Mouse (Mus musculus) lung, adult 2 months (tissue): Measurements from ENCODE around the gene Pacsin2. TPM values are rescaled to one million over a fixed set of nuclear protein-coding genes. Genes with fewer than 3 reads are reported as not detected.

ENCODE experiments used
- DNase-seq: peaks from one replicate; pipeline ENCODE4 v3.0.0; 2022
- H3K4me1 ChIP-seq: fragments of 200-500 bp; 2 replicates; pipeline ENCODE4 v1.6.1; 2011; ENCODE audit warnings: low read length; ENCODE audit not compliant: control insufficient read depth, insufficient read depth
- H3K4me3 ChIP-seq: fragments of 200-500 bp; replicated peaks from 2 replicates; pipeline ENCODE3; 2011; ENCODE audit warnings: low read depth, mild to moderate bottlenecking, control low read depth, low read length; ENCODE audit errors: extremely low read depth
- CTCF ChIP-seq: fragments of 200-500 bp; IDR thresholded peaks from 2 replicates; pipeline ENCODE4 v1.5.1; 2011; ENCODE audit warnings: mild to moderate bottlenecking, low read length, control low read depth; ENCODE audit not compliant: insufficient read depth
- POLR2A ChIP-seq: fragments of 200-500 bp; IDR thresholded peaks from 2 replicates; pipeline ENCODE4 v1.6.1; 2011; ENCODE audit warnings: low read depth, mild to moderate bottlenecking, control low read depth, low read length, borderline replicate concordance; ENCODE audit errors: extremely low read depth
- WGBS: fragments of 180-500 bp; shearing (Covaris S2); methylation state at CpG from one replicate; pipeline ENCODE4 v1.1.7; 2018; 5-methylcytosine and 5-hydroxymethylcytosine counted together
- polyA plus RNA-seq: library from polyadenylated mRNA; depleted of rRNA; stranded (reverse); fragments of >200 nt; gene quantifications from 2 replicates; pipeline ENCODE4 v1.2.3, GENCODE M21; 2012; rRNA removed

Gene Pacsin2
- polyA plus RNA-seq, 1 experiment, result 85.2 TPM

DNA sequence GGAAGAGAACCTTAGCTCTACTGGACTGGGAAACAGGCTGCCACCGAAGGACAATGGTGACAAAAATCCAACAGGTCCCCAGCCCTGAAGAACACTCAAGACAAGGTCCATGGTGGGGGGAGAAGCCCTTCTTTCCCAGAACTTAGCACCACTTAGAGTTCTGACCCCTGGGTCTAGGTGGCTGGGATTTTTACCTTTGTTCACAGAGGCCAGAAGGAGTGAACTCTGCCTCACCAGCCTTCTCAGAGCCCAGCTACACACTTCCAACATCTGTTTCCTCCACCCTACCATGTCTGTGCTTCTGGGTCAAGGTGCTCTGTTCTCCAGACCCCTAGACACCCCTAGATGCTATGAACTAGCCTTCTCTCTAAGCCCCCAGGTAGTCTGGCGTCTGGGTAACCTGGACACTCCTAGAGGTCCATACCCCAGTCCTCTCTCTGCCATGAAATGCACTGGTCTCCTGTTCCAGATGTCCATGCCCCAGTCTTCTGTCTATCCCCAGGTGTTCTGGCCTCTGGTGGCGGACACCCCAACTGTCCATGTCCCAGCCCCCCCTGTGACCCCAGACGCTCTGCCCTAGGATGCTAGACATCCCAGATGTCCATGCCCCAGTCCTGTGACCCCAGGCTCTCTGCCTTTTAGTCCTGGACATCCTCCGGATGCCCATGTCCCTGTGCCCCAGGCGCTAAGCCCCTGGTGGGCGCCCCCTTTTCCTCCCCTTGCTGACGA, 115.0 kb downstream of the Pacsin2 start:
- peaks cover 5% of the 10 kb centered on the region; the same call in 1 of the 2 replicates for H3K4me1 ChIP-seq
- no peak for DNase-seq
- H3K4me3 ChIP-seq, result peak overlapping the region; percentile 72
- TF ChIP-seq POLR2A (no peak), CTCF (no peak)
- 8% methylated on average over 8 of the region's 8 CpGs for WGBS

DNA sequence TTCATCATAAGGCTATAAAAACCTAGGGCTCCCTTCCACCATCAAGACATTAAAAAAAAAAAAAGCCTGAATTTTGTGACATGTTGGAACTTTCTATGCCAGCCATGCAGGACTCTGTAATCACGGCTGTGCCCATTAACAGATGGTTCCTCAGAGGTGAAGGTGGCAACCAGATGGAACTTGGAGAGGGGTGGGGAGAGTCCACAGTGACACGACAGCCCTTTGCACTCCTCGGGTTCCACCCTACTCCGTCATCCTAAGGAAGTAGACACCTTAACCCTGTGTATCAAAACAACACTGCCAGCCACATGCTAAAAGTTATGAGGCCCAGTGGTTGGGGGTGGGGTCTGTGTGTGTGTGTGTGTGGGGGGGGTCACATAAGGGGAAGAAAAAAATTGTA, 115.7 kb downstream of the Pacsin2 start:
- H3K4me3 ChIP-seq, result peak overlapping the region; percentile 2
- H3K4me1 ChIP-seq, result peaks cover 9% of the 10 kb centered on the region; the same call in 1 of the 2 replicates
- TF ChIP-seq CTCF, result no peak
- TF ChIP-seq POLR2A, result no peak
- 30% methylated on average over 4 of the region's 4 CpGs for WGBS
- no peak for DNase-seq

DNA sequence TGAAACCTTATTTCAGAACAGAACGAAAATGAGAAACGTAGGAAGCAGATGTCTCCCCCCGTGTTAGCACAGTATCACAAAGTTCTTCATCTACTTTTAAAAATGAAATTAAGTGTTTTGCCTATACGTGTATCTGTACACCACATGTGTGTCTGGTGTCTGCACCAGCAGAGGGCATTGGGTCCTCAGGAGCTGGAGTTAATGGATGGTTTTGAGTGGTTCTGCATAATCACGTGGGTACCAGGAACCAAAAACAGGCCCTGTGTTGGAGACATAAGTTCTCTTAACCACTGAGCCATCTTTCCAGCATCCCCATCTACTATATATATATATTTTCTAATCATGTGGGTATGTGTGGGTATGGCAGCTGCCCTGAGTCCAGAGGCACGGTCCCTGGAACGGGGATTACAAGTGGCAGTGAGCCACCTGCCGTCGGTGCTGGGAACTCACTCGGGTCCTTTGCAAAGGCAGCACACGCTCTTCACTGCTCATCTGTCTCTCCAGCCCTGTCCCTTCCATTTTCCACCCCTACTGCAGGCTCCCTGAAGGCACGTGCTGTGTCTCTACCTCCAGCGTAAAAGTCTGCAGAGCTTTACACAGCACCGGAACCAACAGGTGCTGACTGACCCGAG, 118.4 kb downstream of the Pacsin2 start:
- WGBS, result 95% methylated on average over 15 of the region's 15 CpGs
- no peak overlapping the region for H3K4me3 ChIP-seq
- DNase-seq, result no peak
- no peak for TF ChIP-seq POLR2A
- TF ChIP-seq CTCF, result no peak
- peaks cover 7% of the 10 kb centered on the region; the same call in 1 of the 2 replicates for H3K4me1 ChIP-seq

DNA sequence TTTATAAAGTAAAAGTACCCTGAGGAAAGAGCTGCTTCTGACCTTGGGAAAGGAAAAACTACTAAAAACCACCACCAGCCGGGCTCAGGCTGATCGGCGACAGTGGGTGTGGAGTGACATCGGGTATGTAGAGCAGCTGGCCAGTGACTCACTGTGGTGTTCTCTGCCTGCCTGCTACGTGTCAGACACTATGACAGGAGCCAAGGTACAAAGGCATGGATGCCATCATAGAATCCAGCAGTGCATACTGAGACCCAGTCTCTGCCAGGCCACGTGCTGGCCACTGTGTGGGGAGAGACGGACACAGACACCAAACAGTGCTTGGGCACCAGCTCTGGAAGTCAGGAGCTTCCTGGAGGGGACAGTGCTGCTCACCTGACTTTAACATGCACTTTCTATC, 119.5 kb downstream of the Pacsin2 start:
- DNase-seq, result no peak
- 0 out of 2 replicates have a peak, but pooled peaks cover 6% of the 10 kb centered on the region for H3K4me1 ChIP-seq
- no peak overlapping the region for H3K4me3 ChIP-seq
- no peak for TF ChIP-seq CTCF
- no peak for TF ChIP-seq POLR2A
- WGBS, result 55% methylated on average over 7 of the region's 7 CpGs

DNA sequence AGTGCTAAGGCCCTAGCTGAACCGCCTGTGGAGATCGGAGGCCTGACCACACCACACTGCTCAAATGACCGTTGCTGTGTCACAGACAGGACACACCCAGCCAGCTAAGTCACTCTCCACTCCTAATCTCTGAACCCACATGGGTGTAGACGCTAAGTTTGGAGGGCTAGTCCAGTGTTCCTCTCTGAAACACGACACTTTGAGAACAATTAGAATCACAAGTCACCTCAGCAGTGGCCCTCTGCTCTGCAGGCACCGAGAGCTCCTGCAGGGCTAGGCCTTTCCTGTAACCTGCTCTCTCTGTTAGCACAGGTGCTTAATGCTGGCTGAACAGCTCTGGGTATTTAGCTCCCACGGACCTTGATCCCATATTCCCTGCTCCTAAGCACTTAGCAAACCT, 120.2 kb downstream of the Pacsin2 start:
- H3K4me1 ChIP-seq, result peaks cover 8% of the 10 kb centered on the region
- no peak for DNase-seq
- WGBS, result 52% methylated on average over 7 of the region's 7 CpGs
- H3K4me3 ChIP-seq, result no peak overlapping the region
- TF ChIP-seq POLR2A, result no peak
- no peak for TF ChIP-seq CTCF

DNA sequence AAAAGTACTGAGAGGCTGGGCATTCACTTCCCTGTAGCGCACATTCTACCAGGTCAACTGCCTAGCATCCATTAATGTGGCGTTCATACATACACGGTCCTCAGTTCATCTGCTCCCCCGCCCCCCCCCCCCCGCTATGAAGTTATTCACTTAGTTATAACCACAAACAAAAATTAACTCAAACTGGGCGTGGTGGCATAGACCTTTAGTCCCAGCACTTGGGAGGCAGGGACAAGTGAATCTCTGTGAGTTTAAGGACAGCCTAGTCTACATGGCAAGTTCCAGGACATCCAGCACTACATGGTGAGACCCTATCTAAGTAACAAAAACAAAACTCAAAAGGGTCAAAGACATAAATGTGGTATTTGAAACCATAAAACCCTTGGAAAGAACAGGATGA, 125.5 kb downstream of the Pacsin2 start:
- WGBS, result 74% methylated on average over 6 of the region's 6 CpGs
- TF ChIP-seq POLR2A (no peak), CTCF (no peak)
- no peak overlapping the region for H3K4me3 ChIP-seq
- H3K4me1 ChIP-seq, result peaks cover 9% of the 10 kb centered on the region
- DNase-seq, result no peak

DNA sequence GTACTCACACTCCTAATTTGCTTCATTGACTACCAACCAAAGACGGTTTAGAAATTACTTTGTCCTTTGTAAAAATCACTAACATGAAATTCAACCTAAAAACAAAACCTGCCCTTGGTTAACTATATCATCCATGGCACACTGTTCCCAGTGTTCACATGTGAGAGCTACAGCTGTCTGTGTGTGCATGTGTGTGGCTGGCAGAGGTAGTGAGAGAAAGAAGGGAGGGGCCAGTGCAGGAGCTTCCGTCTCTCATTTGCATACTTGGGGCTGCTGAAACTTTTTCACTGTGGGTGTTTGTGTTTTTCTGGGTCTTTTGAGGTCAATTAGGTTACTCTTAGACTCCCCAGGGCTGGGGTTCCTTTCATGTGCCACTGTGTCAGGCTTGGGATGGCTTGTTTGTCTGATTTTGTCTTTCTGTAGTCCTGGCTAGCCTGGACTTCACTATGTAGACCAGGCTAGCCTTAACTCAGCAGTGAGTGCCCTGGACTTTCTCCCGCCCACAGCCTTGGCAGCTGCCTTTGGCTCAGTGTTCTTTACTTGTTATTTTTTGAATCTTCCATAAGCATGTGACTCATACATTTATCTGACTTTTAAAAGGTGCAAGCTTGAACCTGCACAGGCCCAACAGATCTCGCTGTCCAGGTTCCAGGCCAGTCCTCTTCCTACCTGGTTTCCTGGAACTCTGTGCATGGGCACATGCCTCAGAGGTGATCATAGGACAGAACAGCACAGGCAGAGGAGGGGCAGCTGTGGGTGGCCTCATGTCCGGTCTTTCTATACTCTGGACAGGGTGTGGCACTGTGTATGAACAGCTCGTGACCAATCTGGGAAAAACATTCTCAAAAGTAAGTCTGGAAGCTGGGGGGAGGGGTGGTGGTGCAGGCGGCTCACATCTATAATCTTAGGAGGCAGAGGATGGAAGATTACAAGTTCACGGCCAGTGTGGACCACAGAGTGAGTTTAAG, 126.2 kb downstream of the Pacsin2 start:
- TF ChIP-seq CTCF, result no peak
- no peak for TF ChIP-seq POLR2A
- Histone ChIP-seq H3K4me1 (peaks cover 9% of the 10 kb centered on the region), H3K4me3 (no peak overlapping the region)
- DNase-seq, result no peak
- WGBS, result 54% methylated on average over 8 of the region's 8 CpGs

DNA sequence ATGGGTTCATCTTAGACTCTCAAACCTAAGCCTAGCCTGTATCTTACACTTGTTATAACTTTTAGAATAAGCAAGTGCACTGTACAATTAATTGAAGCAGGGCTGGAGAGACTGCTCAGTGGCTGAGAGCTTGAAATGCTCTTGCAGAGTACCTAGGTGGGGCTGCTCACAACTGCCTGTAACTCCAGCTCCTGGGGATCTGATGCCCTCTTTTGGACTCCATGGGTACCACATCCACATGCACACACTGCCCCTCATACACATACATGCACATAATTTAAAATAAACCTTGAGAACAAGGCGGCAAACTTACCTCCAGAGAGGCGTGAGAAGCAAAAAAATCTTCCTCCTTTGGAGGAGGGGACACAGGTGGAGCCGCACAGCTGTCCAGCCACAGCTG, 132.0 kb downstream of the Pacsin2 start:
- Histone ChIP-seq H3K4me1 (no peaks in the 10 kb centered on the region), H3K4me3 (no peak overlapping the region)
- DNase-seq, result no peak
- peak; percentile 52 for TF ChIP-seq CTCF
- no peak for TF ChIP-seq POLR2A
- WGBS, result 88% methylated on average over 3 of the region's 3 CpGs

DNA sequence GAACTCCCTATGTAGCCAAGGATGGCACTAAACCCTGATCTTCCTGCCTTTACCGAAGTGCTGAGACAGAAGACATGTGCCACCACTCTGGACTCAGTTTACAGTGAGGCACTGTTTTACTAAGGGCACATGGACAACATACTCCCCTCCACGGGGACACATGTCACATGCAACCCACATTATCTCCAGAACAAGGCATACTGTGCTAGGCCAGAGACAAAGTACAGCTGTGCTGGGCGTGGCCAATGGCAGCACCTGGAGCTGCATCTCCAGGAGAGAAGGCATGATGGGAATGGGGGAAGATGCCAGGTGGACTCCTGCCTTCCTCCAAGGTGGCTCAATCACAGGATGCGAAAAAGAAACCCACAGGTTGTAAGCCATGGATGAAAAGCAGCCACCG, 135.5 kb downstream of the Pacsin2 start:
- TF ChIP-seq CTCF (no peak), POLR2A (no peak)
- 84% methylated on average over 5 of the region's 5 CpGs for WGBS
- no peak for DNase-seq

More for the DNA sequence above, 135.5 kb downstream of the Pacsin2 start:
- H3K4me3 ChIP-seq, result no peak overlapping the region
- no peaks in the 10 kb centered on the region for H3K4me1 ChIP-seq

Other genes starting within 250 kb of the Pacsin2 start
- 42.6 and 74.6 TPM in 2 replicates for gene A4galt, start 212.8 kb downstream of the Pacsin2 start, polyA plus RNA-seq
- 27.2 and 31.1 TPM in 2 replicates for gene Arfgap3, start 114.4 kb downstream of the Pacsin2 start, polyA plus RNA-seq
- 9.0 and 12.6 TPM in 2 replicates for gene Ttll1, start 46.3 kb upstream of the Pacsin2 start, polyA plus RNA-seq
- gene Bik, start 62.3 kb upstream of the Pacsin2 start, polyA plus RNA-seq, result 21.8 and 25.1 TPM in 2 replicates
- 396 and 550 TPM in 2 replicates for gene Tspo, start 99.0 kb upstream of the Pacsin2 start, polyA plus RNA-seq
- gene Mcat, start 99.2 kb upstream of the Pacsin2 start, polyA plus RNA-seq, result 17.4 and 17.9 TPM in 2 replicates
- 19.2 and 21.6 TPM in 2 replicates for gene Ttll12, start 130.6 kb upstream of the Pacsin2 start, polyA plus RNA-seq